Mouse (Mus musculus): ENCODE measurements around the gene Ncdn.

GRCm38 (mm10) chr4:126770831-126771230 is 17.6 kb upstream of the Ncdn start:
- no peak for TF ChIP-seq CHD2 (IDR thresholded peaks at IDR 0.05; ENCODE audit: low read depth, low read length)
- no peak for TF ChIP-seq ZC3H11A (IDR thresholded peaks at IDR 0.05; ENCODE audit: borderline replicate concordance, low read depth, low read length)
- no peak for TF ChIP-seq MAFK (IDR thresholded peaks at IDR 0.05; ENCODE audit: insufficient read depth, low read depth, low read length)

All from ES-E14 (cell line).